In genomic region chr17:43177244-43177643, GRCm38 (mm10) we compare ENCODE assay signal across 18 mouse cellular contexts.
DNase-seq lines count a peak whose midpoint lies in the region; ATAC-seq and TF ChIP-seq lines count a peak whose summit lies in the region.
"Had no signal": no experiment of that assay in that cellular context is flagged by ENCODE, and none has a peak within 500 bp of the region (broad histone marks: within the 10 kb centered on the region; RNA-seq: fewer than 3 reads in every experiment).

No protein-coding gene starts in this region.

- no peak for TF ChIP-seq POLR2A in kidney, adult 2 months (IDR thresholded peaks at IDR 0.05; ENCODE audit: low read depth, low read length)

- DNase-seq in kidney, adult 2 months = peak; percentile 33
- DNase-seq in lung, embryonic 14.5 days = peak; percentile 18
- DNase-seq in lung, postnatal 10 days = no peak
- peak; percentile 64 for DNase-seq in yolk sac, embryonic 10.5 days (ENCODE audit: low spot score)
- DNase-seq: adrenal gland, postnatal 10 days; cerebellum, adult 9-10 months; gastrocnemius, postnatal 36 days; spleen, adult 18-20 months had no signal

- WGBS in kidney, adult 2 months = 22% methylated on average over 1 of the region's 1 CpGs
- 33% methylated on average over 1 of the region's 1 CpGs for WGBS in kidney, embryonic 14.5 days
- 11% methylated on average over 1 of the region's 1 CpGs for WGBS in lung, embryonic 14.5 days
- 33% methylated on average over 1 of the region's 1 CpGs for WGBS in liver, embryonic 16.5 days (ENCODE audit: insufficient replicate concordance)

- no peaks in the 10 kb centered on the region for H3K27me3 ChIP-seq in kidney, adult 2 months (replicated peaks; ENCODE audit: control insufficient read depth, insufficient read depth, low read length)
- H3K27me3 ChIP-seq in kidney, embryonic 14.5 days (ENCODE audit: control insufficient read depth, insufficient read depth, low read length) = no peaks in the 10 kb centered on the region
- H3K27me3 ChIP-seq in lung, embryonic 14.5 days (ENCODE audit: insufficient read depth, low read length) = no peaks in the 10 kb centered on the region
- H3K27me3 ChIP-seq in liver, embryonic 16.5 days (ENCODE audit: control insufficient read depth, insufficient read depth, low read depth, low read length) = no peaks in the 10 kb centered on the region
- H3K27me3 ChIP-seq: embryonic facial prominence, embryonic 13.5 days; forebrain, embryonic 15.5 days; midbrain, embryonic 13.5 days; neural tube, embryonic 12.5 days had no signal

- H3K36me3 ChIP-seq in kidney, adult 2 months (ENCODE audit: control insufficient read depth, insufficient read depth, low read length) = no peaks in the 10 kb centered on the region
- H3K36me3 ChIP-seq in kidney, embryonic 14.5 days (ENCODE audit: control insufficient read depth, insufficient read depth, low read length) = no peaks in the 10 kb centered on the region
- H3K36me3 ChIP-seq in lung, embryonic 14.5 days (ENCODE audit: insufficient read depth) = no peaks in the 10 kb centered on the region
- H3K36me3 ChIP-seq in liver, embryonic 16.5 days (ENCODE audit: control insufficient read depth, insufficient read depth) = no peaks in the 10 kb centered on the region
- H3K36me3 ChIP-seq: embryonic facial prominence, embryonic 13.5 days; forebrain, embryonic 15.5 days; G1E; hindbrain, embryonic 10.5 days; midbrain, embryonic 13.5 days; neural tube, embryonic 12.5 days had no signal

- no peak overlapping the region for H3K4me2 ChIP-seq in kidney, embryonic 14.5 days (replicated peaks; ENCODE audit: low read depth, low read length)
- no peak overlapping the region for H3K4me2 ChIP-seq in lung, embryonic 14.5 days
- no peak overlapping the region for H3K4me2 ChIP-seq in liver, embryonic 16.5 days (ENCODE audit: low read depth, low read length)
- H3K4me2 ChIP-seq: embryonic facial prominence, embryonic 13.5 days; forebrain, embryonic 15.5 days; midbrain, embryonic 13.5 days; neural tube, embryonic 12.5 days had no signal

- ATAC-seq in kidney, embryonic 14.5 days (ENCODE audit: low FRiP score, low TSS enrichment) = no peak
- peak; percentile 47; the same call in 1 of the 2 replicates for ATAC-seq in lung, embryonic 14.5 days (ENCODE audit: insufficient read depth)
- peak; percentile 92 for ATAC-seq in liver, embryonic 16.5 days (ENCODE audit: low read depth)
- ATAC-seq in megakaryocyte-erythroid progenitor cell, adult 5-6 weeks (replicated peaks; ENCODE audit: low FRiP score, low TSS enrichment, poor library complexity, severe bottlenecking) = no peak
- ATAC-seq: activated CD4-positive, CD25-positive, alpha-beta regulatory T cell, adult 4 months; forebrain, embryonic 15.5 days; midbrain, embryonic 13.5 days had no signal

- TF ChIP-seq CTCF in kidney, adult 2 months (conservative IDR thresholded peaks at IDR 0.05; ENCODE audit: insufficient read depth, insufficient read length, low read depth, low read length) = no peak
- TF ChIP-seq CTCF in lung, embryonic 14.5 days (IDR thresholded peaks at IDR 0.05; ENCODE audit: low read depth) = no peak

- H3K27ac ChIP-seq in kidney, adult 2 months (ENCODE audit: insufficient read depth, low read depth, low read length) = no peak overlapping the region
- no peak overlapping the region for H3K27ac ChIP-seq in kidney, embryonic 14.5 days (ENCODE audit: low read depth, low read length)
- H3K27ac ChIP-seq in lung, embryonic 14.5 days (ENCODE audit: low read depth) = no peak overlapping the region
- H3K27ac ChIP-seq in liver, embryonic 16.5 days (ENCODE audit: low read length) = no peak overlapping the region
- H3K27ac ChIP-seq: embryonic facial prominence, embryonic 13.5 days; forebrain, embryonic 15.5 days; hindbrain, embryonic 10.5 days; midbrain, embryonic 13.5 days; neural tube, embryonic 12.5 days had no signal

- no peak overlapping the region for H3K4me3 ChIP-seq in kidney, adult 2 months (ENCODE audit: insufficient read depth, low read depth, low read length)
- H3K4me3 ChIP-seq in kidney, embryonic 14.5 days (ENCODE audit: low read length) = no peak overlapping the region
- H3K4me3 ChIP-seq in lung, embryonic 14.5 days (ENCODE audit: low read depth, low read length) = no peak overlapping the region
- no peak overlapping the region for H3K4me3 ChIP-seq in liver, embryonic 16.5 days (ENCODE audit: low read depth, low read length)
- H3K4me3 ChIP-seq: embryonic facial prominence, embryonic 13.5 days; forebrain, embryonic 15.5 days; hindbrain, embryonic 10.5 days; midbrain, embryonic 13.5 days; neural tube, embryonic 12.5 days had no signal

- no peak overlapping the region for H3K9ac ChIP-seq in kidney, embryonic 14.5 days (ENCODE audit: low read depth, low read length)
- H3K9ac ChIP-seq in lung, embryonic 14.5 days = no peak overlapping the region
- no peak overlapping the region for H3K9ac ChIP-seq in liver, embryonic 16.5 days (ENCODE audit: low read depth, low read length)
- H3K9ac ChIP-seq: embryonic facial prominence, embryonic 13.5 days; forebrain, embryonic 15.5 days; midbrain, embryonic 13.5 days; neural tube, embryonic 12.5 days had no signal

- H3K9me3 ChIP-seq in kidney, embryonic 14.5 days (ENCODE audit: control insufficient read depth, low read length) = no peaks in the 10 kb centered on the region
- no peaks in the 10 kb centered on the region for H3K9me3 ChIP-seq in lung, embryonic 14.5 days (ENCODE audit: low read depth, low read length)
- no peaks in the 10 kb centered on the region for H3K9me3 ChIP-seq in liver, embryonic 16.5 days (replicated peaks; ENCODE audit: control insufficient read depth, low read length)
- H3K9me3 ChIP-seq: embryonic facial prominence, embryonic 13.5 days; forebrain, embryonic 15.5 days; hindbrain, embryonic 10.5 days; midbrain, embryonic 13.5 days; neural tube, embryonic 12.5 days had no signal

- H3K4me1 ChIP-seq in kidney, adult 2 months (ENCODE audit: control insufficient read depth, insufficient read depth, low read length) = peaks cover 4% of the 10 kb centered on the region; the same call in 1 of the 2 replicates
- H3K4me1 ChIP-seq in kidney, embryonic 14.5 days (ENCODE audit: control insufficient read depth, insufficient read depth, low read length) = no peaks in the 10 kb centered on the region
- H3K4me1 ChIP-seq in lung, embryonic 14.5 days (ENCODE audit: insufficient read depth) = no peaks in the 10 kb centered on the region
- no peaks in the 10 kb centered on the region for H3K4me1 ChIP-seq in liver, embryonic 16.5 days (ENCODE audit: control insufficient read depth, low read depth, low read length)
- H3K4me1 ChIP-seq: forebrain, embryonic 15.5 days; hindbrain, embryonic 10.5 days; midbrain, embryonic 13.5 days; neural tube, embryonic 12.5 days had no signal

Comparison
In these comparisons a context has a peak if more than half of its experiments do, and no peak if none do; other contexts are left out.
1. ATAC-seq: peak in lung, embryonic 14.5 days (single experiment) and liver, embryonic 16.5 days (single experiment); none in kidney, embryonic 14.5 days (single experiment) and megakaryocyte-erythroid progenitor cell, adult 5-6 weeks (single experiment).